ENCODE assay signal across 9 mouse cellular contexts in the genomic region with DNA sequence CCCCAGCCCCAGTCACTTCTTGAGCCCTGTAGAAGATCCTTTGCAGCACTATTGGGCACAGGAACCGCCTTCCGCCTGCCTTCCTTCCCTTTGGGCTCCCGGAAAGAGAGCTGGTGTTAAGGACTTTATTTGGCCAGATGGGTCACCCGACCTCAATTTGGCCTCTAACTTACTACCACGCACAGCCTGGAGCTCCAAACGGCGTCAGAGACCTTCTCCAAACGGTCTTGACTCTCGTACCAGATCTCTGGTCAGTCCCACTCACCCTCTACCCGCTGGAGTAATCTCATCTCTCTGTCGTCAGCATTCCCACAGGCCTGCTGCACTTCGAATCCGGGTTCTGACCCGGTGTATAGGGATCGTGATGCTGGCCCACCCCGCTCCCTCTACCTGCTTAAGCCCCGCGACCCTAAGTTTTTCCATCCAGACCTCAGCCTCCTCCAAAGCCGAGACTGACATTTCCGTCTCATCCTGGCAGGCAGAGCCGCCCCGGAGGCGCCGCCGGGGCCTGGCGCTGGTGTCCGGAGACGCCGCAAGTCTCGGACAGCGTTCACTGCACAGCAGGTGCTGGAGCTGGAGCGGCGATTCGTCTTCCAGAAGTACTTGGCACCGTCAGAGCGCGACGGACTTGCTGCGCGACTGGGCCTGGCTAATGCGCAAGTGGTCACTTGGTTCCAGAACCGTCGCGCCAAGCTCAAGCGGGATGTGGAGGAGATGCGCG. TPM values are rescaled to one million over a fixed set of nuclear protein-coding genes. Genes with fewer than 3 reads are reported as not detected.
DNase-seq lines count a peak whose midpoint lies in the region; ATAC-seq and TF ChIP-seq lines count a peak whose summit lies in the region.
"Had no signal": no experiment of that assay in that cellular context is flagged by ENCODE, and none has a peak within 500 bp of the region (broad histone marks: within the 10 kb centered on the region; RNA-seq: fewer than 3 reads in every experiment).

No protein-coding gene starts in this region.

- H3K36me3 ChIP-seq in intestine, embryonic 15.5 days, result no peaks in the 10 kb centered on the region
- no peaks in the 10 kb centered on the region for H3K36me3 ChIP-seq in lung, embryonic 15.5 days

- no peak for DNase-seq in layer of hippocampus, adult 2 months (ENCODE audit: low spot score in 2 of 2)
- no peak for DNase-seq in layer of hippocampus, adult 9-11 months
- peak; percentile 42 for DNase-seq in gastrocnemius, postnatal 10 days
- peak; percentile 63 for DNase-seq in testis, postnatal 10 days (ENCODE audit: low spot score)
- DNase-seq in urinary bladder, postnatal 25 days (ENCODE audit: low spot score), result no peak
- no peak for DNase-seq in right cerebral cortex, postnatal 4 days

- H3K4me2 ChIP-seq in intestine, embryonic 15.5 days (replicated peaks), result peak overlapping the region; percentile 56
- peak overlapping the region; percentile 51 for H3K4me2 ChIP-seq in lung, embryonic 15.5 days

- TF ChIP-seq CTCF in layer of hippocampus, adult 2 months (conservative IDR thresholded peaks at IDR 0.05), result no peak

- WGBS in intestine, embryonic 15.5 days, result 4% methylated on average over 47 of the region's 47 CpGs
- WGBS in lung, embryonic 15.5 days, result 2% methylated on average over 47 of the region's 47 CpGs

- H3K27me3 ChIP-seq in intestine, embryonic 15.5 days (replicated peaks), result peaks cover 69% of the 10 kb centered on the region
- H3K27me3 ChIP-seq in lung, embryonic 15.5 days, result peaks cover 78% of the 10 kb centered on the region
- H3K27me3 ChIP-seq: CH12.LX had no signal

- no peaks in the 10 kb centered on the region for H3K9me3 ChIP-seq in intestine, embryonic 15.5 days
- no peaks in the 10 kb centered on the region for H3K9me3 ChIP-seq in lung, embryonic 15.5 days

- H3K27ac ChIP-seq in layer of hippocampus, adult 2 months, result no peak overlapping the region
- no peak overlapping the region for H3K27ac ChIP-seq in intestine, embryonic 15.5 days
- no peak overlapping the region for H3K27ac ChIP-seq in lung, embryonic 15.5 days

- ATAC-seq in intestine, embryonic 15.5 days, result no peak; the same call in 1 of the 2 replicates
- ATAC-seq in lung, embryonic 15.5 days (ENCODE audit: borderline replicate concordance, extremely low read depth, low FRiP score, low TSS enrichment), result no peak

- H3K9ac ChIP-seq in intestine, embryonic 15.5 days, result no peak overlapping the region
- H3K9ac ChIP-seq in lung, embryonic 15.5 days, result no peak overlapping the region; the same call in 1 of the 2 replicates

- peaks cover 14% of the 10 kb centered on the region for H3K4me1 ChIP-seq in intestine, embryonic 15.5 days (replicated peaks)
- peaks cover 16% of the 10 kb centered on the region for H3K4me1 ChIP-seq in lung, embryonic 15.5 days

- H3K4me3 ChIP-seq in layer of hippocampus, adult 2 months, result peak overlapping the region; percentile 24; the same call in 1 of the 2 replicates
- H3K4me3 ChIP-seq in intestine, embryonic 15.5 days (replicated peaks), result peak overlapping the region; percentile 22
- peak overlapping the region; percentile 32 for H3K4me3 ChIP-seq in lung, embryonic 15.5 days

RNA-seq across cellular contexts. Expression of gene Lbx2, which starts 1.2 kb away (rescaled TPM):
- total RNA-seq in layer of hippocampus, adult 2 months (2021), result under 1 TPM in 1 of 2 experiments, not detected in 1; 0.86 TPM
- 1 to 10 TPM in 1 of 2 experiments, under 1 TPM in 1; 0.33 to 1.3 TPM for total RNA-seq in gastrocnemius, postnatal 10 days (2021)
- polyA plus RNA-seq in intestine, embryonic 15.5 days (2015; fragmentation: Nextera tagmentation; extraction: Ambion mirVana), result 0.35 and 0.49 TPM in 2 replicates
- polyA plus RNA-seq in lung, embryonic 15.5 days (2015; fragmentation: Nextera tagmentation; extraction: Ambion mirVana), result 0.31 and 0.87 TPM in 2 replicates
- total RNA-seq: CH12.LX had no signal

RNA-seq across cellular contexts. Expression of gene Pcgf1, which starts 9.7 kb away (rescaled TPM):
- total RNA-seq in layer of hippocampus, adult 2 months (2021), result 10 to 100 TPM; 36.3 to 37.5 TPM
- total RNA-seq in gastrocnemius, postnatal 10 days (2021), result 1 to 10 TPM; 5.5 to 8.5 TPM
- polyA plus RNA-seq in intestine, embryonic 15.5 days (2015; fragmentation: Nextera tagmentation; extraction: Ambion mirVana), result 29.4 and 31.5 TPM in 2 replicates
- polyA plus RNA-seq in lung, embryonic 15.5 days (2015; fragmentation: Nextera tagmentation; extraction: Ambion mirVana), result 30.5 and 31.2 TPM in 2 replicates

RNA-seq across cellular contexts. Expression of gene Ccdc142, which starts 14.0 kb away (rescaled TPM):
- total RNA-seq in layer of hippocampus, adult 2 months (2021), result 1 to 10 TPM; 7.7 to 9.1 TPM
- 1 to 10 TPM in 1 of 2 experiments, under 1 TPM in 1; 0.19 to 1.2 TPM for total RNA-seq in gastrocnemius, postnatal 10 days (2021)
- 2.6 and 3.5 TPM in 2 replicates for polyA plus RNA-seq in intestine, embryonic 15.5 days (2015; fragmentation: Nextera tagmentation; extraction: Ambion mirVana)
- polyA plus RNA-seq in lung, embryonic 15.5 days (2015; fragmentation: Nextera tagmentation; extraction: Ambion mirVana), result 2.1 and 3.2 TPM in 2 replicates

RNA-seq across cellular contexts. Expression of gene Gm42688, which starts 14.1 kb away (rescaled TPM):
- 1 to 10 TPM; 8.5 to 9.5 TPM for total RNA-seq in layer of hippocampus, adult 2 months (2021)
- 1 to 10 TPM; 1.4 to 2.3 TPM for total RNA-seq in gastrocnemius, postnatal 10 days (2021)
- polyA plus RNA-seq in intestine, embryonic 15.5 days (2015; fragmentation: Nextera tagmentation; extraction: Ambion mirVana), result 2.3 and 2.4 TPM in 2 replicates
- 3.4 TPM in 2 replicates for polyA plus RNA-seq in lung, embryonic 15.5 days (2015; fragmentation: Nextera tagmentation; extraction: Ambion mirVana)

RNA-seq across cellular contexts. Expression of gene Tlx2, which starts 17.3 kb away (rescaled TPM):
- total RNA-seq in layer of hippocampus, adult 2 months (2021), result not detected
- not detected for total RNA-seq in gastrocnemius, postnatal 10 days (2021)
- polyA plus RNA-seq in intestine, embryonic 15.5 days (2015; fragmentation: Nextera tagmentation; extraction: Ambion mirVana), result 18.1 and 22.5 TPM in 2 replicates
- polyA plus RNA-seq in lung, embryonic 15.5 days (2015; fragmentation: Nextera tagmentation; extraction: Ambion mirVana), result 0.38 and 1.0 TPM in 2 replicates
- total RNA-seq: CH12.LX had no signal

Comparison
In these comparisons a context has a peak if more than half of its experiments do, and no peak if none do; other contexts are left out.
1. DNase-seq: peak in gastrocnemius, postnatal 10 days (single experiment) and testis, postnatal 10 days (single experiment); none in layer of hippocampus, adult 2 months (0 of 2), layer of hippocampus, adult 9-11 months (single experiment), urinary bladder, postnatal 25 days (single experiment) and right cerebral cortex, postnatal 4 days (single experiment).
2. Peak in every context shown above with its lines, with median percentiles within 50 percentile points of each other: H3K4me3 ChIP-seq.